Mouse (Mus musculus) thymus, postnatal 10 days (tissue): ENCODE results near the gene Upf1.
A peak's percentile ranks its signal among the peaks of the same experiment; 100 is the strongest.

Experiments
- DNase-seq, 2 experiments: peaks; one replicate each; pipeline ENCODE4 v3.0.0; 2021; ENCODE audit warnings: low spot score in 2 of 2

Upf1 gene

DNA sequence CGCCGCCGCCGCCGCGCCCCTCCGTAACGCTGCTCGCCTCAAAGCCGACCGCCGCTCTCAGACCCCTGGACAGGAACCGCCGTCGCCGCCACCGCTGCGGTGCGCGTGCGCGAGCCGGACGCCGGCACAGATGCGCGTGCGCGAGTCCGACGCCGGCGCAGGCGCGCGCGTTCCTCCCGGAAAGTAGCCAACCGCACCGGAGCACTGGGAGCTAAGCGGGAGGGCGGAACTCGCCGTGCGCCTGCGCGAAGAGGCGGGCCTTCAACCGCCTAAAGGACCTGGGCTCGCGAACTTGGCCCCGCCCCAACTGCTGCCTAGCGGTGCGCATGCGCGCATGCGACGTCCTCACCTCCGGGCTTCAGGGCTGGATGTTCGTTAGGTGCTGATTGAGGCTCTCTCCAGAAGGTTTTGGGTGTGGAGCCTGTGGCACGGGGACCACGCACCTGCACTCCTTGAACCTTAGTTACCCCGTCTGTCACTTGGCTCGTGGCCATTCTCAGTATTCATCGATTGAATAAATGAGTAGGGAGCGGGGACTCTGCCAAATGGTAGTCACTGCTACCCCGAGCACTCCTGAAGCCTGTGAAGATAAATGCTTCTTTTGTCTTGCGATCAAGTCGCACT is at the start of gene Upf1:
TSS of gene Upf1 (minus strand) at position 85 of the 624 bp plus-strand sequence.
- DNase-seq = peak; percentile 99 to 100

DNA sequence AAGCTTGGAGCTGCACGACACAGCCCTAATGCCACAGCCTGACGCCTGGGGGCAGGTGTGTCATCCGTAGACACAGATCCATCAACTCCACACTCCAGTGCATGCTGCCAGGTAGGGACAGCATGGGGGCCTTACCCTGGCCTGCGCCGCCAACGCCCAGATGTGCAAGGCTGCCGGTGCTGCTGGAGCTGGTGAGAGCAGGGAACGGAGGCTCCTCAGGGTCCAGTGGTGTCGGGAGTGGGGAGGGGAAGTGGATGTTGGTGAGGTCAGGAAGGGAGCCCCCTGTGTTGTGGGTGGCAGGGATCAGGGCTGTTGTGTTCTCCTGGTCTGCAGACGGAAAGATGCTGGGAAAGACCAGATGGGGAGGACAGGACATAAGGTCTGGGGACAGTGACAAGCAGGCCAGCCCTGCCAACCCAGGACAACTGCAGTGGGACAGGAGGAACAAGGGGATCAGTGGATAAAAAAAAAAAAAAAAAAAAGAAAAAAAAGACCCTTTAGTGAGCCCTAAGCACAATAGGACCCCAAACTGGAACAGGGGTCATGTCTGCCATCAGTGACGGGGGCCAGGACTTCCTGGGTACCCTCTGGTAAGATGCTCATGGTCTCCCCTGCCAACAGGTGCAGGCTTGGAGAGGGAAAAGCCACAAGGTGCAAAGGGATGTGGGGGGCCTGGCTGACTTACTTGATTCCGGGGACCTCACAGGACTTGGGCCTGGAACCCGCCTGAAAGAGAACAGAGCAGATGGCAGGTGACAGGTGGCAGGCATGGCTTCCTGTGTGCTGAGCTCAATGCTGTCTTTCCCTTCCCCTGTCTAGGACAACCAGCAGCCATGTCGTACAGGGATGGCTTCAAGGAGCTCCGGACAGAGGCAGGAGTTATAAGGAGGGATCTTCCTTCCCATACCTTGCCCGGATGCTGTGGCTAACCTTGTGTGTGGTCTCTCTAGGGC is 44.8 kb upstream of the Upf1 start:
- DNase-seq = peak; percentile 21 to 28

- DNase-seq = no peak
These were observed 43.1 kb upstream of the Upf1 start for GRCm38 (mm10) chr8:70396184-70396583.

DNA sequence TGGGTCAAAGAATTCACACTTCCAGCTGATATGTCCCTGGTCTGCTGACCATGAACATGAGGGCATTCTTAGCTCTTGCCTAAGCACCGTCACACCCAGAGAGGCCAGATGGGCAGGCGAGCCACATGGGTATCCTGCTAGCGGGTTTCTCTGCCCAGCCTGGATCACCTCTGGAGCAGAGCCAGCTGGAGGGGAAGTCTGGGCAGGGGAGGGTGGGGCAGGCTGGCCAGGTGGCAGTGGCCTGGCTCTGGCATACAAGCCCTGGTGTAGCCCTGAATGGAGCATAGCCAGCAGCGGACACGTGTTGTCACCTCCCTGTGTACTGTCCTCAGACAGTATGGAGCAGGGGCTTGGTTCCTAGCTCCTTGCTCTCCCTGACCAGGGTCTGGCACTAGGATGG is 42.6 kb upstream of the Upf1 start:
- DNase-seq = no peak

GRCm38 (mm10) chr8:70394269-70394998 is 41.4 kb upstream of the Upf1 start:
- no peak for DNase-seq

DNA sequence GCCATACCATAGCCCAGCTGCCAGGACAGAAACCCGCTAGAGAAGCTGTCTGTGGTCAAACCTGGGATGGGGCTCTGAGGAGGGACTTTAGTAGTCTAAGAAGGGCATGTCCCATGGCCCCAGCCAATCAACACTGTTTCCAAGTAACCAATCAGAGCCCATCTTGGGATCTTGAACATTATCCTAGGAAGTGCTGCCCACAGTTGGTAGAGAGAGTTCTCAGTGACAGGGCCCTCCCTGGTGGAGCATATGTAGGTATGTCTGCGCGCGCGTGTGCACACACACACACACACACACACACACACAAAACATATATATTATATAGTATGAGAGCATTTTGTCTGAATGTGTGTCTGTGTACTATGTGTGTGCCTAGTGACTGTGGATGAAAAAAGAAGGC is 40.0 kb upstream of the Upf1 start:
- DNase-seq = no peak

GRCm38 (mm10) chr8:70389678-70390077 is 36.6 kb upstream of the Upf1 start:
- DNase-seq = no peak

DNA sequence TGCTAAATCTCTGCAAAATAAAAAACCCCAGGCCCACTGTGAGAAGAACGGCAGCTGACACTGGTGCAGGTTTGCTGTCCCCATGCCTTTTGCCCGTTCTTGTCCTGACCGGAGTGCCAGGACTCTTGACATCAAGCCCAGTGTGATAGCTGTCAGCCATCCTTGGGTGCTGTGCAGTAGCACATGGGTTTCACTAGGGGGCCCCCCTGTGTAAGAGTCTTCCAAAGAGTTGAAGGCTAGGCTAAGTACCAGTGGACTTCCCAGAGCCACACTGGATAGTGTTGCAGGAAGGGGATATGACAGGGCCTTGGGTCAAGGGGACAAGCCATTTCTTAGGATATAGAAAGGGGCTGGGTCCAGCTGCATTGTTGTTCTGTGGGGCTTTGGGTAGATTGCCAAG is 30.2 kb upstream of the Upf1 start:
- DNase-seq = peak; percentile 23 to 63

GRCm38 (mm10) chr8:70380069-70380468 is 27.0 kb upstream of the Upf1 start:
- no peak for DNase-seq

- no peak for DNase-seq
These were observed 24.0 kb upstream of the Upf1 start for GRCm38 (mm10) chr8:70377049-70377448.

- DNase-seq = no peak
These were observed 23.2 kb upstream of the Upf1 start for GRCm38 (mm10) chr8:70376275-70376741.

DNA sequence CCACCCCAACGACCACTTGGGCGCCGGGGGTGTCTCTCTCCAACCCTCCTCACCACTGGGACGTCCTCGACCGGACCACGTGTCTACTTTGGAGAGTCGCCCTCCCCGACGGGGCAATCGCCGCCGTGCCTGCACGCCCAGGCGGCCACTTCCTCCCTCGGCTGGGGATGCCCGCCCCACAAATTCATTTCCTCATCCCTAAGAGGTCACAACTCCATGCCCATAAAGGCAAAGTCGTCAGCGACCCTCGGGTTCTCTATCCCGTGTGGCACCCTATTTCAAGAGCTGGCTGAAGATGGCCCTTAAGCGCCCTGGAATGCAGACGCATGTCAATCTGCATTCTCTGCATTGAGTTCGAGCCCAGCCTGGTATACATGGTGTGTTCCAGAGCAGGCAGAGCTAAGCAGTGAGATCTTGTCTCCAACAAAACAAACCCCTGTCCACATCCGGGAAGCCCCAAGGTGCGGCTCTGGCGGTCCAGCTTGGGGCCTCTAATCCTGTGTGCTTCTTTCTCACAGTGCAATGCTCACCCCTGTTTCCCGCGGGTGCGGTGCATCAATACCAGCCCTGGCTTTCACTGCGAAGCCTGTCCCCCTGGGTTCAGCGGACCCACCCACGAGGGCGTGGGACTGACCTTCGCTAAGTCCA is 22.3 kb upstream of the Upf1 start:
- no peak for DNase-seq

DNA sequence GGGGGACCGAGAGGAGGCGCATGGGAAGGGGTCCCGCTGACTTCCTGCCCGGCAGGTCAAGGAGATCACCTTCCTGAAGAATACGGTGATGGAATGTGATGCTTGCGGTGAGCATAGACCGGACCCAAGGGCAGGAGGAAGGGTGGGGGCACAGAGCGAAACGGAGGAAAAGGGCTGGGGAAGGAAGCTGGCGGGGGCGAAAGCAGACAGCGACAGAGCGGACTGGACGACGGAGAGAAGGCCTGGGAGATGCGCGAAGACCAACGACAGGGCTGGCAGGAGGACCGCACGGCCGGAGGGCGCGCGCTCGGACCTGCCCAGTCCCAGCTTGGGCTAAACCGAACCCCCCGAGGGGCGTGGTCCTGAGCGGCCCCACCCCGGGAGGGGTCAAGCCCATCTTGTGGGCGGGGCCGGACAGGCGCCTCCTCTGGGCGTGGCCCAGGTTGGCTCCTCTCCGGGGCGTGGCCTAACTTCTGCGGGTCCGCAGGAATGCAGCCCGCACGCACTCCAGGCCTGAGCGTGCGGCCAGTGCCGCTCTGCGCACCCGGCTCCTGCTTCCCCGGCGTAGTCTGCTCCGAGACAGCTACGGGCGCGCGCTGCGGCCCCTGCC is 21.3 kb upstream of the Upf1 start:
- DNase-seq = peak in 1 of 2 experiments; percentile 29

DNA sequence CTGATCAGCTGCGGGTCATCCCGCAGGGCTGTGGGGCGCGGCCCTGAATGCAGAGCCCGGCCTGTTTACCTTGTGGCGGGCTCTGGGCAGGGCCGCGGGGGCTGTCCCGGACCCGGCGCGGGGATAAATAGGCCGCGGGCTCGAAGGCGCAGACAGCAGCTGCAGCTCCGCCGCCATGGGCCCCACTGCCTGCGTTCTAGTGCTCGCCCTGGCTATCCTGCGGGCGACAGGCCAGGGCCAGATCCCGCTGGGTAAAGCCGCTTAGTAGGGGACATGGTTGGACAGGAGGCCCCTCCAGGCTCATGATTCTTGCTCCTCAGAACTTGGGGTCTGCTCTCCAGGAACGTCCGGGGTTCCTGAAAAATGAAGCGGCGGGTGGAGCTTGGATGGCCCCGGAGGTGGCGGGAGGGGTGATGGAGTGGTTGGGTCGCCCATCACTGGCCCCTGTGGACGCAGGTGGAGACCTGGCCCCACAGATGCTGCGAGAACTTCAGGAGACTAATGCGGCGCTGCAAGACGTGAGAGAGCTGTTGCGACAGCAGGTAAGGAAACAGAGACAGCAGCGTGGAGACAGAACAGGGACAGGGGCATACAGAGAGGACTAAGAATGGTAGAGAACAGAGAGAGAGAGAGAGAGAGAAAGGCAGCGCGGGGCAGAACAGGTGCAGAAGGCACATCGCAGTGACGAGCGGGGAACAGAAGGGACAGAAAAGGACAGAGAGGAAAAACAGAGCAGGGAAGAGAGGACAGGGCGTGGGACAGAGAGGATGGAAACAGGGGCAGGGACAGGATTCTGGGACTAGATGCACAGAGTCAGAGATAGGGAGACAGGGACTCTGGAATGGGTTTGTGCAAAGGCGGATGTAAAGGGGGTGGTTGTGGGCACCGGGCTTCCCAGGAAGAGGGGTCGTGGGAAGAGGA is 20.6 kb upstream of the Upf1 start, which contains the start of gene Comp:
TSS of gene Comp (plus strand) at position 162 of the 921 bp plus-strand sequence.
- DNase-seq = no peak

DNA sequence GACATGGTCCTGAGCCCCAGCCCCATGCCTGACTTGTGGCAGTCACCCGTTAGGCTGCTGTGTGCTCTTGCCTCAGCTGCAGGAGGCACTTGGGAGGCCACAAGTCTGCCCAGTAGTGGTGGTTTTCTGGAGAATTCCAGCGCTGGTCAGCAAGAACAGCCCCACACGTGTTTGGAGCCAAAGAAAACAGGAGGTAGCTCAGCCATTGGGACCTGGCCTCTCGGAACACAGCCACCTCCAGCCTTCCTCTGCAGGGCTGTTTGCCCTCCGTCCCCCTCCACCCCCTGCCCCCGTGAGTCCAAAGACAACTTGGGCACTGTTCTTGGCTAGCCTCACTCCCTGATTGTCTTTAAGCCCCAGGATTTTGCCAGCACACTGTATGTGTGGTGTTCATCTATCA is 18.9 kb upstream of the Upf1 start:
- DNase-seq = no peak

GRCm38 (mm10) chr8:70370476-70370875 is 17.4 kb upstream of the Upf1 start:
- no peak for DNase-seq

DNA sequence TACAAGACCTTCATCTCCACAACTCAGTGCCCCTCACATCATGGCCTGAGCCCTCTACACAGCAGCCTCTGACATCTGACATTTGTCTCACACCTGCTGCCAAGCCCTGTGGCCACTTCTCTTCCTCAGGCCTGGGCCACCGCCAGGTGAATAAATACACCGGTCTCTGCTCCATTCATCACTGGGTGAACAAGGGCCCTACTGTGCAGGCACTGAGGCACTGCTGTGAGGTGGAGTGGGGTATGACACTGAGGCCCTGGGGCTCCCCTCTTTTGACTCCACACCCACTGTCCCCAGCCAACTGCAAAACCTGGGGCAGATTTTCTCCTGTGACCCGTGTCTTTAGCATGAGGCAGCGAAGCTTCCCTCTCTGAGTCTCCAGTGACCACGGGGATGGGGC is 13.5 kb upstream of the Upf1 start:
- no peak for DNase-seq

DNA sequence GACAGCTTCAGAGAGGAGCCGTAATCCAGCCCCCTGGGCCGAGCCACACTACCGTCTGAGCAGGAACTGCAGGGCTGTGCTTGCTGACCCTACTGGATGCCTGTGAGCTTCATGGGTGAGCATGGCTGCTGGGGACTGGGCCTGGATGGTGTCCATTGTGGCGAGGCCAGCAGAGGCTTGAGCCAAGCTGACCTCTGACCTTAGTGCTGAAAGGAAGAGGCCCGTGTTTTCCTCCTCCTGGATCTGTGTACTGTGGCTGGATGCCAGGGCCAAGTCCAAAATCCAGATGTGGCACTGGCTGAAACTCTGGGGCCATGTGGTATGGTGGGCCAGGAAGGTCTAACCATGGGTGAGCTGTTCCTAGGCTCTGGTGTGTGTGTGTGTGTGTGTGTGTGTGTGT is 11.0 kb upstream of the Upf1 start:
- no peak for DNase-seq

DNA sequence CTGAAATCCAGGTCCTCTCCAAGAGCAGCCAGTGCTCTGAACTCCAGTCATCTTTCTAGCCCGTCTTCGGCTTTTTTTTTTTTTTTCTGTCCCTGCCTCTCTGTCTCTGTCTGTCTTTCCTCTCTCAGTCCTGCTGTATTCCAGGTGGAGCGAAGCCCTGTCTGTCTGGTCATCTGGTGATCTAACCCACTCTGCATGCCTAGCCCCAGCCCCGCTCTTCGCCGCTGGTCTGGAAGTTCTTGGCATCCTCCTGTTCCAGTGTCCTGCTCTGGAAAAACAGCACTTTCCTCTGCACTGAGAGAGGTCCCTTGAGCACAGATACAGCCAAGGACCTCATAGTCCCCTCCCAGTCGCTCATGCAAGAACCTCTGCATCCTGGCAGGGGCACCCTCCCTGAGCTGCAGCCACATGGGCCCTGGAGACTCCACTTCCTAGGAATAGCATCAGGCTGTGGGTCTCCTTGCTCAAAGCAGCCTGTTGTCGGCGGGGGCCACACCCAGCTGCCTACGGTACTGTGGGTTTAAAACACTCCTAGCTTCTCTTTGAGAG is 8.5 kb upstream of the Upf1 start:
- no peak for DNase-seq

DNA sequence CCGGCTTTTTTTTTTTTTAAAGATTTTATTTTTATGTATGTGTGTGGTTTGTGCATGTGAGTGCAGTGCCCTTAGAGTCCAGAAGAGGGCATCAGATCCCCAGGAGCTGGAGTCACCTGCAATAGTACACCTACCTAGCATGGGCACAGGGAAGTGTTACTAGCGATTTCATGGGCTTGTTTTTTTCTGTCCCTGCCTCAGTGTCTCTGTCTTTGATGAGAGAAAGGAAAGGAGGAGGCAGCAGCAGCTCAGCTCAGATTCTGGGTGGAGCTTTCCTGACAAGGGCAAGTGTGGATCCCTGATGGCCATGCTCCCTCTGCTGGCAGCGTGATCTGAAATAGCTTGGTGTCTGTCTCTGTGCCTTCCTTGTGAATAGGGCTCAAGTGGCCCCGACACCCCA is 7.7 kb upstream of the Upf1 start:
- no peak for DNase-seq
